9 mouse cellular contexts compared by ENCODE assay signal in the genomic region with DNA sequence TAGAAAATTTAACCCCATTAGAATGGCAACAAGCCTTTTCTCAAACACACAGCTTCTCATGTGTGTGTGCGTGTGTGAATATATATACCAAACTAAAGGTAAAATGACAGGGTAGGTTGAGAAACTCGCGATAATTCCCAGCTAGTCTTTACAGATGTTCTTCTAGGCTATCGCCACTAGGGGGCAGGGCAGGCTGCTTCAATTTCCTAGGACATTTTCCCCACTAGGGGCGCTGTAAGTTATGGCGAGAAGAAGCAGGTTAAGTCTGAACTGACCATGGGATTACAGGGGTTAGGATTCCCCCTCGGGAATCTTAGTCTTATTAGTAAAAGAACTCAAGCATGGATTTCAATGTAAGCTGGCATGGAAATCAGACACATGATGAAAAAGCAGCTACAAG. TPM values are rescaled to one million over a fixed set of nuclear protein-coding genes. Genes with fewer than 3 reads are reported as not detected.
DNase-seq lines count a peak whose midpoint lies in the region; ATAC-seq lines count a peak whose summit lies in the region.
"Had no signal": no experiment of that assay in that cellular context is flagged by ENCODE, and none has a peak within 500 bp of the region (broad histone marks: within the 10 kb centered on the region; RNA-seq: fewer than 3 reads in every experiment).

No protein-coding gene starts in this region.

- H3K4me2 ChIP-seq in forebrain, embryonic 11.5 days (ENCODE audit: low read depth, low read length, severe bottlenecking): no peak overlapping the region
- no peak overlapping the region for H3K4me2 ChIP-seq in forebrain, embryonic 13.5 days
- H3K4me2 ChIP-seq: neural tube, embryonic 13.5 days had no signal

- DNase-seq in forebrain, embryonic 11.5 days (ENCODE audit: low spot score): peak; percentile 82
- peak; percentile 84 for DNase-seq in ZHBTc4 (ENCODE audit: low read depth, low spot score)
- DNase-seq in cerebellum, postnatal 36 days: peak; percentile 66 to 79
- DNase-seq in layer of hippocampus, adult 9-10 months (ENCODE audit: low spot score): peak; percentile 83
- peak; percentile 70 for DNase-seq in spleen, adult 12 weeks (ENCODE audit: low spot score)

- 39% methylated on average over 7 of the region's 7 CpGs for whole genome bisulfite sequencing in forebrain, embryonic 11.5 days
- 47% methylated on average over 7 of the region's 7 CpGs for WGBS in forebrain, embryonic 13.5 days

- H3K4me3 ChIP-seq in forebrain, embryonic 11.5 days (ENCODE audit: low read depth, low read length): no peak overlapping the region
- no peak overlapping the region for H3K4me3 ChIP-seq in forebrain, embryonic 13.5 days
- H3K4me3 ChIP-seq: neural tube, embryonic 13.5 days had no signal

- H3K9me3 ChIP-seq in forebrain, embryonic 11.5 days (ENCODE audit: control insufficient read depth, low read length): no peaks in the 10 kb centered on the region
- no peaks in the 10 kb centered on the region for H3K9me3 ChIP-seq in forebrain, embryonic 13.5 days (replicated peaks)
- H3K9me3 ChIP-seq: neural tube, embryonic 13.5 days had no signal

- H3K27me3 ChIP-seq in forebrain, embryonic 11.5 days (ENCODE audit: control insufficient read depth, insufficient read depth, low read length): no peaks in the 10 kb centered on the region
- H3K27me3 ChIP-seq in forebrain, embryonic 13.5 days: no peaks in the 10 kb centered on the region
- H3K27me3 ChIP-seq: neural tube, embryonic 13.5 days had no signal

- no peak for ATAC-seq in forebrain, embryonic 11.5 days (replicated peaks; ENCODE audit: low FRiP score)
- ATAC-seq in forebrain, embryonic 13.5 days: no peak
- ATAC-seq in granulocyte monocyte progenitor cell, adult 5-6 weeks (replicated peaks; ENCODE audit: poor library complexity, severe bottlenecking): peak; percentile 93
- ATAC-seq in megakaryocyte, adult 5-6 weeks (ENCODE audit: poor library complexity, severe bottlenecking): peak; percentile 97

- H3K9ac ChIP-seq in forebrain, embryonic 11.5 days (ENCODE audit: low read length): no peak overlapping the region
- no peak overlapping the region for H3K9ac ChIP-seq in forebrain, embryonic 13.5 days
- H3K9ac ChIP-seq: neural tube, embryonic 13.5 days had no signal

- no peak overlapping the region for H3K27ac ChIP-seq in forebrain, embryonic 11.5 days (ENCODE audit: low read depth, low read length)
- H3K27ac ChIP-seq in forebrain, embryonic 13.5 days: no peak overlapping the region
- H3K27ac ChIP-seq: neural tube, embryonic 13.5 days had no signal

- H3K36me3 ChIP-seq in forebrain, embryonic 11.5 days (ENCODE audit: control insufficient read depth, insufficient read depth, low read length): no peaks in the 10 kb centered on the region
- H3K36me3 ChIP-seq in forebrain, embryonic 13.5 days (ENCODE audit: poor library complexity, severe bottlenecking): no peaks in the 10 kb centered on the region
- H3K36me3 ChIP-seq: neural tube, embryonic 13.5 days had no signal

- H3K4me1 ChIP-seq in forebrain, embryonic 11.5 days (replicated peaks; ENCODE audit: control insufficient read depth, insufficient read depth, low read length): peaks cover 5% of the 10 kb centered on the region; the same call in 1 of the 2 replicates
- H3K4me1 ChIP-seq in forebrain, embryonic 13.5 days: peaks cover 15% of the 10 kb centered on the region
- H3K4me1 ChIP-seq: neural tube, embryonic 13.5 days had no signal

RNA-seq across cellular contexts. Expression of gene Klhl31, which starts 39.9 kb away (rescaled TPM):
- polyA plus RNA-seq in forebrain, embryonic 11.5 days (2014; fragmentation: Nextera tagmentation; extraction: Ambion mirVana): 0.24 and 0.29 TPM in 2 replicates
- 0.03 and 0.06 TPM in 2 replicates for polyA plus RNA-seq in forebrain, embryonic 13.5 days (2015; fragmentation: Nextera tagmentation; extraction: Ambion mirVana)
- total RNA-seq in granulocyte monocyte progenitor cell, adult 5-6 weeks (2014; fragmentation: Nextera tagmentation): not detected in 2 replicates
- total RNA-seq in granulocyte monocyte progenitor cell, adult 5-6 weeks (2017): not detected in 2 replicates
- not detected in 2 replicates for total RNA-seq in megakaryocyte, adult 5-6 weeks (2015)
- total RNA-seq in megakaryocyte, adult 5-6 weeks (2017): not detected in 2 replicates

RNA-seq across cellular contexts. Expression of gene Lrrc1, which starts 51.7 kb away (rescaled TPM):
- 20.8 and 22.9 TPM in 2 replicates for polyA plus RNA-seq in forebrain, embryonic 11.5 days (2014; fragmentation: Nextera tagmentation; extraction: Ambion mirVana)
- 12.5 and 13.0 TPM in 2 replicates for polyA plus RNA-seq in forebrain, embryonic 13.5 days (2015; fragmentation: Nextera tagmentation; extraction: Ambion mirVana)
- 16.3 and 17.1 TPM in 2 replicates for total RNA-seq in granulocyte monocyte progenitor cell, adult 5-6 weeks (2014; fragmentation: Nextera tagmentation)
- total RNA-seq in granulocyte monocyte progenitor cell, adult 5-6 weeks (2017): 9.5 and 10.9 TPM in 2 replicates
- total RNA-seq in megakaryocyte, adult 5-6 weeks (2015): 1.8 and 3.9 TPM in 2 replicates
- total RNA-seq in megakaryocyte, adult 5-6 weeks (2017): 1.7 and 5.0 TPM in 2 replicates

Comparison
In these comparisons a context has a peak if more than half of its experiments do, and no peak if none do; other contexts are left out.
1. ATAC-seq: peak in granulocyte monocyte progenitor cell, adult 5-6 weeks (single experiment) and megakaryocyte, adult 5-6 weeks (single experiment); none in forebrain, embryonic 11.5 days (single experiment) and forebrain, embryonic 13.5 days (single experiment).
2. Peak in every context shown above with its lines, with median percentiles within 50 percentile points of each other: DNase-seq.